Mouse (Mus musculus): Measurements from ENCODE around the gene Hist1h4j.
"Not testable (repeated sequence)": the region's sequence is repeated elsewhere in the genome, so short reads cannot be mapped to it uniquely, and the experiment has no call there.

Hist1h4j gene

GRCm38 (mm10) chr13:21734906-21735767, at the start of gene Hist1h4j:
Hist1h4j (plus strand) TSS chr13:21735064.
- peak; percentile 58 to 73 for DNase-seq (ENCODE audit: low spot score in 2 of 2)

GRCm38 (mm10) chr13:21697811-21698210, 37.1 kb upstream of the Hist1h4j start, which contains the start of gene Olfr1359:
Olfr1359 (plus strand) TSS chr13:21698111.
- no peak for DNase-seq (ENCODE audit: low spot score in 2 of 2)

- no peak for DNase-seq (ENCODE audit: low spot score in 2 of 2)
These were observed 28.2 kb upstream of the Hist1h4j start for GRCm38 (mm10) chr13:21706669-21707068.

GRCm38 (mm10) chr13:21710031-21710711, 24.7 kb upstream of the Hist1h4j start:
- DNase-seq (ENCODE audit: low spot score in 2 of 2) = peak; percentile 67 to 86

- peak in 1 of 2 experiments; percentile 79 for DNase-seq (ENCODE audit: low spot score in 2 of 2)
These were observed 23.9 kb upstream of the Hist1h4j start for GRCm38 (mm10) chr13:21710821-21711525.

- no peak for DNase-seq (ENCODE audit: low spot score in 2 of 2)
These were observed 23.2 kb upstream of the Hist1h4j start for GRCm38 (mm10) chr13:21711698-21712097.

- DNase-seq (ENCODE audit: low spot score in 2 of 2) = peak in 1 of 2 experiments; percentile 55
These were observed 20.1 kb upstream of the Hist1h4j start for GRCm38 (mm10) chr13:21714725-21715124.

- DNase-seq (ENCODE audit: low spot score in 2 of 2) = no peak
These were observed 19.6 kb upstream of the Hist1h4j start for GRCm38 (mm10) chr13:21715131-21715863.

- peak; percentile 80 to 82 for DNase-seq (ENCODE audit: low spot score in 2 of 2)
These were observed 18.9 kb upstream of the Hist1h4j start, which contains the start of the genes Hist1h2bl and Hist1h2ai for GRCm38 (mm10) chr13:21715864-21716539. Hist1h2bl (minus strand) TSS chr13:21716143. Hist1h2ai (plus strand) TSS chr13:21716422.

- not testable (repeated sequence) for DNase-seq (ENCODE audit: low spot score in 2 of 2)
These were observed 18.1 kb upstream of the Hist1h4j start for GRCm38 (mm10) chr13:21716540-21717391.

GRCm38 (mm10) chr13:21717397-21718357, 17.2 kb upstream of the Hist1h4j start, which contains the start of gene Hist1h3h:
Hist1h3h (plus strand) TSS chr13:21717659.
- peak; percentile 67 to 80 for DNase-seq (ENCODE audit: low spot score in 2 of 2)

- no peak for DNase-seq (ENCODE audit: low spot score in 2 of 2)
These were observed 16.3 kb upstream of the Hist1h4j start for GRCm38 (mm10) chr13:21718381-21719080.

GRCm38 (mm10) chr13:21721107-21721756, 13.6 kb upstream of the Hist1h4j start:
- DNase-seq (ENCODE audit: low spot score in 2 of 2) = not testable (repeated sequence)

GRCm38 (mm10) chr13:21721757-21722372, 13.0 kb upstream of the Hist1h4j start, which contains the start of gene Hist1h2bm:
Hist1h2bm (plus strand) TSS chr13:21722044.
- peak in 1 of 2 experiments; percentile 40 for DNase-seq (ENCODE audit: low spot score in 2 of 2)

GRCm38 (mm10) chr13:21722373-21722925, 12.4 kb upstream of the Hist1h4j start:
- DNase-seq (ENCODE audit: low spot score in 2 of 2) = no peak

Measured in frontal cortex, postnatal 10 days (tissue).